ENCODE assay signal across 16 mouse cellular contexts in genomic region chr13:89412768-89413487, GRCm38 (mm10).
DNase-seq lines count a peak whose midpoint lies in the region; ATAC-seq and TF ChIP-seq lines count a peak whose summit lies in the region.
"Had no signal": no experiment of that assay in that cellular context is flagged by ENCODE, and none has a peak within 500 bp of the region (broad histone marks: within the 10 kb centered on the region; RNA-seq: fewer than 3 reads in every experiment).

No protein-coding gene starts in this region.

- no peaks in the 10 kb centered on the region for H3K36me3 ChIP-seq in hindbrain, embryonic 14.5 days (replicated peaks; ENCODE audit: control insufficient read depth, insufficient read depth)
- H3K36me3 ChIP-seq in hindbrain, embryonic 12.5 days, result no peaks in the 10 kb centered on the region
- no peaks in the 10 kb centered on the region for H3K36me3 ChIP-seq in midbrain, postnatal 0 days (ENCODE audit: insufficient read depth, low read length)
- no peaks in the 10 kb centered on the region for H3K36me3 ChIP-seq in midbrain, embryonic 11.5 days (ENCODE audit: control insufficient read depth, insufficient read depth, low read length)
- H3K36me3 ChIP-seq: intestine, embryonic 15.5 days; kidney, embryonic 15.5 days; limb, embryonic 13.5 days; liver, embryonic 15.5 days; midbrain, embryonic 13.5 days had no signal

- DNase-seq in adrenal gland, postnatal 10 days, result peak; percentile 16
- DNase-seq in adrenal gland, adult 18-20 months (ENCODE audit: low spot score in 2 of 2), result no peak
- peak; percentile 41 for DNase-seq in hindbrain, embryonic 14.5 days (ENCODE audit: low spot score)
- DNase-seq in midbrain, postnatal 0 days (ENCODE audit: low spot score), result peak; percentile 56
- DNase-seq in midbrain, embryonic 11.5 days (ENCODE audit: low spot score, missing footprints), result no peak
- peak; percentile 11 to 56 for DNase-seq in layer of hippocampus, postnatal 14 days (ENCODE audit: low spot score in 2 of 2)
- DNase-seq in heart, postnatal 10 days, result no peak
- DNase-seq: cerebellum, adult 9-11 months; gastrocnemius, postnatal 14 days; lung, postnatal 36 days had no signal

- 74% methylated on average over 1 of the region's 1 CpGs for WGBS in hindbrain, embryonic 14.5 days
- WGBS in hindbrain, embryonic 12.5 days, result 97% methylated on average over 1 of the region's 1 CpGs
- 84% methylated on average over 1 of the region's 1 CpGs for WGBS in midbrain, postnatal 0 days
- 94% methylated on average over 1 of the region's 1 CpGs for WGBS in midbrain, embryonic 11.5 days

- no peak for ATAC-seq in hindbrain, embryonic 14.5 days (ENCODE audit: low FRiP score)
- no peak for ATAC-seq in hindbrain, embryonic 12.5 days (ENCODE audit: low FRiP score)
- ATAC-seq in midbrain, postnatal 0 days (ENCODE audit: low FRiP score), result no peak
- no peak for ATAC-seq in midbrain, embryonic 11.5 days (ENCODE audit: low FRiP score)
- ATAC-seq: intestine, embryonic 15.5 days; midbrain, embryonic 13.5 days had no signal

- intact Hi-C loops in heart, postnatal 10 days (cut with DNase I), result no loop called here

- H3K4me3 ChIP-seq in hindbrain, embryonic 14.5 days (replicated peaks; ENCODE audit: low read length), result no peak overlapping the region
- H3K4me3 ChIP-seq in hindbrain, embryonic 12.5 days, result no peak overlapping the region
- H3K4me3 ChIP-seq in midbrain, postnatal 0 days (ENCODE audit: low read depth, low read length), result no peak overlapping the region
- no peak overlapping the region for H3K4me3 ChIP-seq in midbrain, embryonic 11.5 days (ENCODE audit: low read depth, low read length)
- H3K4me3 ChIP-seq: intestine, embryonic 15.5 days; kidney, embryonic 15.5 days; limb, embryonic 13.5 days; liver, embryonic 15.5 days; midbrain, embryonic 13.5 days had no signal

- H3K9ac ChIP-seq in hindbrain, embryonic 14.5 days, result no peak overlapping the region
- H3K9ac ChIP-seq in hindbrain, embryonic 12.5 days, result no peak overlapping the region
- no peak overlapping the region for H3K9ac ChIP-seq in midbrain, postnatal 0 days (replicated peaks; ENCODE audit: low read length, poor library complexity, severe bottlenecking)
- H3K9ac ChIP-seq in midbrain, embryonic 11.5 days (ENCODE audit: low read length), result no peak overlapping the region
- H3K9ac ChIP-seq: intestine, embryonic 15.5 days; kidney, embryonic 15.5 days; limb, embryonic 13.5 days; liver, embryonic 15.5 days; midbrain, embryonic 13.5 days had no signal

- H3K4me2 ChIP-seq in hindbrain, embryonic 14.5 days (replicated peaks), result no peak overlapping the region
- H3K4me2 ChIP-seq in hindbrain, embryonic 12.5 days (replicated peaks), result no peak overlapping the region
- no peak overlapping the region for H3K4me2 ChIP-seq in midbrain, postnatal 0 days (ENCODE audit: low read depth, low read length, poor library complexity, severe bottlenecking)
- no peak overlapping the region for H3K4me2 ChIP-seq in midbrain, embryonic 11.5 days
- H3K4me2 ChIP-seq: intestine, embryonic 15.5 days; kidney, embryonic 15.5 days; limb, embryonic 13.5 days; liver, embryonic 15.5 days; midbrain, embryonic 13.5 days had no signal

- TF ChIP-seq CTCF in midbrain, postnatal 0 days (IDR thresholded peaks at IDR 0.05), result no peak

- H3K4me1 ChIP-seq in hindbrain, embryonic 14.5 days (replicated peaks; ENCODE audit: control insufficient read depth, insufficient read depth, low read length), result no peaks in the 10 kb centered on the region
- no peaks in the 10 kb centered on the region for H3K4me1 ChIP-seq in hindbrain, embryonic 12.5 days
- no peaks in the 10 kb centered on the region for H3K4me1 ChIP-seq in midbrain, postnatal 0 days (ENCODE audit: insufficient read depth, low read length)
- no peaks in the 10 kb centered on the region for H3K4me1 ChIP-seq in midbrain, embryonic 11.5 days (ENCODE audit: control insufficient read depth, insufficient read depth, low read length)
- H3K4me1 ChIP-seq: intestine, embryonic 15.5 days; kidney, embryonic 15.5 days; limb, embryonic 13.5 days; liver, embryonic 15.5 days had no signal

- H3K27me3 ChIP-seq in hindbrain, embryonic 14.5 days (ENCODE audit: control insufficient read depth, insufficient read depth, low read length), result no peaks in the 10 kb centered on the region
- H3K27me3 ChIP-seq in hindbrain, embryonic 12.5 days, result no peaks in the 10 kb centered on the region
- no peaks in the 10 kb centered on the region for H3K27me3 ChIP-seq in midbrain, postnatal 0 days (ENCODE audit: insufficient read depth, low read length)
- H3K27me3 ChIP-seq in midbrain, embryonic 11.5 days (ENCODE audit: control insufficient read depth, insufficient read depth, low read length), result no peaks in the 10 kb centered on the region
- H3K27me3 ChIP-seq: intestine, embryonic 15.5 days; kidney, embryonic 15.5 days; limb, embryonic 13.5 days; liver, embryonic 15.5 days; midbrain, embryonic 13.5 days had no signal

- H3K9me3 ChIP-seq in hindbrain, embryonic 14.5 days (ENCODE audit: control insufficient read depth, low read length), result no peaks in the 10 kb centered on the region
- no peaks in the 10 kb centered on the region for H3K9me3 ChIP-seq in hindbrain, embryonic 12.5 days (replicated peaks)
- H3K9me3 ChIP-seq in midbrain, postnatal 0 days (ENCODE audit: low read length), result no peaks in the 10 kb centered on the region
- no peaks in the 10 kb centered on the region for H3K9me3 ChIP-seq in midbrain, embryonic 11.5 days (ENCODE audit: control insufficient read depth, low read length)
- H3K9me3 ChIP-seq: intestine, embryonic 15.5 days; kidney, embryonic 15.5 days; limb, embryonic 13.5 days; liver, embryonic 15.5 days; midbrain, embryonic 13.5 days had no signal

- H3K27ac ChIP-seq in hindbrain, embryonic 14.5 days, result no peak overlapping the region
- H3K27ac ChIP-seq in hindbrain, embryonic 12.5 days, result no peak overlapping the region
- no peak overlapping the region for H3K27ac ChIP-seq in midbrain, postnatal 0 days (ENCODE audit: low read depth, low read length)
- no peak overlapping the region for H3K27ac ChIP-seq in midbrain, embryonic 11.5 days (ENCODE audit: low read depth, low read length)
- H3K27ac ChIP-seq: intestine, embryonic 15.5 days; kidney, embryonic 15.5 days; limb, embryonic 13.5 days; liver, embryonic 15.5 days; midbrain, embryonic 13.5 days had no signal

Comparison
In these comparisons a context has a peak if more than half of its experiments do, and no peak if none do; other contexts are left out.
1. DNase-seq: peak in adrenal gland, postnatal 10 days (single experiment), hindbrain, embryonic 14.5 days (single experiment), midbrain, postnatal 0 days (single experiment) and layer of hippocampus, postnatal 14 days (2 of 2); none in adrenal gland, adult 18-20 months (0 of 2), midbrain, embryonic 11.5 days (single experiment) and heart, postnatal 10 days (0 of 2).